Mouse (Mus musculus): ENCODE measurements around the gene Cachd1. TPM values are rescaled to one million over a fixed set of nuclear protein-coding genes. Genes with fewer than 3 reads are reported as not detected.
A peak's percentile ranks its signal among the peaks of the same experiment; 100 is the strongest.

The Cachd1 gene
- polyA plus RNA-seq, 1 experiment from 2014 or later: 50.8 TPM

DNA sequence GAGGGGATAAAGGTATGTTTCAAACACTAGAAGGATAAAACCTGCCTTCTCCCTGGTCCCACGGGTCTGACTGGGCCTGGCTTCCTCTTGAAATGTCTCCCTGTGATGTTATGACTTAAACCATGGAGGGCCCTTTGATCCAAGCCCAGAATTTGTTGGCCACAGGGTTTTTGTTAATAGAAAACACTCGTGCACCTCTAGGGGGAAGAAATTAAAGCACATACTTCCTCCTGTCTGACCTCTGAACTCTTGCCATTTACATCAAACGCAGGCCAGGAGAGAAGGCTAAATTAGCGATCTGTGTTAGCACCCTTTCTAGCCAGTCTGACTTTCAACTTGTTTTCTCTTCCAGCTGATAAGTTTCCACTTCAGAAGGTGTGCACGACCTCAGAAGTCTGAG, 19.0 kb downstream of the Cachd1 start:
- peaks cover 70% of the 10 kb centered on the region for H3K4me1 ChIP-seq
- no peak for ATAC-seq (ENCODE audit: low FRiP score, low read depth)
- no peak overlapping the region for H3K9ac ChIP-seq (replicated peaks)
- no peaks in the 10 kb centered on the region for H3K9me3 ChIP-seq
- H3K4me3 ChIP-seq: no peak overlapping the region
- WGBS: 8% methylated on average over 5 of the region's 5 CpGs
- no peaks in the 10 kb centered on the region for H3K27me3 ChIP-seq
- 0 out of 2 replicates have a peak overlapping the region, but pooled peaks have one; percentile 11 for H3K27ac ChIP-seq (replicated peaks)
- no peaks in the 10 kb centered on the region for H3K36me3 ChIP-seq
- no peak overlapping the region for H3K4me2 ChIP-seq (replicated peaks)

DNA sequence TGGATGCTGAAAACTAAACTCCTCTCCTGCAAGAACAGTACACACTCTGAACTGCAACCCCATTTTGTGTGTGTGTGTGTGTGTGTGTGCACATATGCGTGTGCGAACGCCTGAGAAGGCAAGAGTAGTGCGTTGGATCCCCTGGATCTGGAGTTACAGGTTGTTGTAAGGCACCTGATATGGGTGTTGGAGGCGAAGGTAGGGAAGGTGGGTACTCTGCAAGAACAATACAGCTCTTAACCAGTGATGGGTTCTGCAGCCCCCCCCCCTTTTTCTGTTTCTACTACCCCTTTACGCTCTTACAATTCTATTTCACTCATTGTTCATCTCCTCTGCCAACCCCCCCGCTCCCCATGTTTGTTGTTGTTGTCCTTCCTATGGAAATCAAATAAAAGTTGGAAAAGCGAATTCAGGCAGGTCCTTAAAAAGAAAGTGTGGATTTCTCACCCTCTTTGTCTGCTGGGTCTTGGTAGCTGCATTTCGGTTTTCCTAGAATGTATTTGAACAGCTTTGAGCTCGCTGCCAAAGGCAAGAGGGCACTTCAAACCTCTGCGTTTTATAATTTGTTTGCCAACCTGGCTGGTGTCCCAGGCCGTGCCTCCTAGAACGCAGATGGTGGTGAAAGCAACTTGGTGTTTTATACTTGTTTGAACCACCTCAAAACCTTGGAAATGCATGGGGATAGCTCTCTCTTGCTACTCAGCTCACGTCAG, 24.4 kb downstream of the Cachd1 start:
- ATAC-seq (ENCODE audit: low FRiP score, low read depth): no peak
- Histone ChIP-seq H3K27ac (replicated peaks) (0 out of 2 replicates have a peak overlapping the region, but pooled peaks have one; percentile 22), H3K9me3 (no peaks in the 10 kb centered on the region), H3K9ac (replicated peaks) (no peak overlapping the region), H3K4me3 (no peak overlapping the region), H3K4me2 (replicated peaks) (no peak overlapping the region), H3K4me1 (peaks cover 45% of the 10 kb centered on the region), H3K36me3 (no peaks in the 10 kb centered on the region), H3K27me3 (no peaks in the 10 kb centered on the region)
- whole genome bisulfite sequencing: 87% methylated on average over 14 of the region's 14 CpGs

DNA sequence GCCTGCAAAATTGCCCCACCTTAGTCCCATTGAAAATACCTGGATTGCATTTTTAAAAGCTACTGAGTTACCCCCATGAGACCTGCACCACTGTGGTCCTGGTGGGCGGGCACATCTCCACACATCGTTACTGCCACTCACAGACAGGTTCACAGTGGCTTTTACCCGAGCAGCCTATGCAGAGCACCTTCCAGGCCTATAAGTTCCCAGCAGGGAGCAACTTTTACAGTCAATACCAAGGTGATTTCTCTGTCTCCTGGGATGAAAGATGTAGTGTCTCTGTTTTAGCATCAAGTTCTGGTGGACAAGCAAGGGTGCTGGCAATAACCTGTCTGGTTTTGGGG, 24.9 kb downstream of the Cachd1 start:
- Histone ChIP-seq H3K36me3 (no peaks in the 10 kb centered on the region), H3K9me3 (no peaks in the 10 kb centered on the region), H3K4me1 (peaks cover 40% of the 10 kb centered on the region), H3K27me3 (no peaks in the 10 kb centered on the region), H3K9ac (replicated peaks) (no peak overlapping the region), H3K27ac (replicated peaks) (no peak overlapping the region), H3K4me2 (replicated peaks) (no peak overlapping the region), H3K4me3 (no peak overlapping the region)
- 72% methylated on average over 3 of the region's 3 CpGs for WGBS
- ATAC-seq (ENCODE audit: low FRiP score, low read depth): no peak

DNA sequence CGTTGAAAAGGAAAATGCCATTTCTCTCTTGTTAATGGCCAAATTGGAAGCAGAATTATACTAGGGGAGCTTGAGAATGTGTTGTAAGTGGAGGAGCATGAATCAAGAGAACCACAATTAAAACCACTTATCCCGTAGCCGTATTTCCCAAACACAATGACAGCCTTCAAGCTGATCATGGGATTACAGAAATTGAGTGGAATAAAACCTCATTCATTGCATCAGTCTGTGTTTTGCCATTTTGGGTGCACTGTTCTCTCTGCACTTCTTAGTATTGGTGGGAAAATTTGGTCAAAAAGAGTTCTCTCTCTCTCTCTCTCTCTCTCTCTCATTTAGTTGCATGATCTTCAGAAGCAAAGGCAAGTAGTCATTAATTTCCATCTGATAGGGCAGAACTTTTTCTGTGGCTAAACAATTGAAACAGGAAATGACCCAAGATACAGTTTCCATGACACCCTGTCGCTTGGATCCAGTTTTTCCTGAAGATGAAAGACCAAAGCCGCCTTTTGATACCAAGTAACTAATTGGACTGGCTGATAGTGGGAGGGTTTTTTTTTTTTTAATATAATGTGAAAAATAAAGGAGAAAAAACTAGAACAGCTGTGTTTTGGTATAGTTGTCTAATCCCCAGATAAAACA, 34.7 kb downstream of the Cachd1 start:
- Histone ChIP-seq H3K27ac (replicated peaks) (peak overlapping the region; percentile 52), H3K4me2 (replicated peaks) (peak overlapping the region; percentile 37)
- WGBS: 9% methylated on average over 5 of the region's 5 CpGs

DNA sequence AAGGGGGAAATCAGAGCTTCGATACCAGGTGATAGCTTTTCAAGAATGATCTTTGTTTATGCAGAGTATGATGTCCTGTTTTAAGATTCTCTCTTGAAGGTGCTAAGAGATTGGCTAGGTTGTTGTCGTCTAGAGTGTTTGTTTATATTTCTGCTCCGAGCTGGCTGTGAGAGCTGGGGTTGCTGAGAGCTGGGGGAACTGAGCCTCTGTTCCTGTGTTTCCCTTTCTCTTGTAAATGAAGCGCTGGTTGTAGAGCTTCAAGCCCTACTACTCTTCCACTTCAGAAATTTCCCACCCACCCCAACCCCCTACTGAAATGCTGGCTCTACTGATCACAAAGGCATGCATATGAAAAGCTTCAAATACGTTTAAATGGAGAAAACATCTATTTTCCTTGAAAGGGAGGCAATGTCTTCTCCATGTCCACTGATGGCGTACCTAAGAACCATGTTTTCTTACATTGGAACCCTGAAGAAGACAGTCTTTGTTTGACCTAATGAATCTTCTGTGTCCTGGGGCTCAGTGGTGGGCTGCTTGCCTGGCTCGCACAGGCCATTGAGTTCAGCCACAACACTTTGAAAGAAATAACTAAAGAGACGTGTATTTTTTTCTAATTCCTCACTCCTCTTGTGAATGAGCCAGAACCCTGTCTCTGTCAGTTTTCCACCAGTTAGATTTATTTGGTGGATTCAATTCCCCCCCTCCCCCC, 35.5 kb downstream of the Cachd1 start:
- WGBS: 19% methylated on average over 8 of the region's 8 CpGs
- ATAC-seq (ENCODE audit: low FRiP score, low read depth): peak; percentile 48
- H3K4me2 ChIP-seq (replicated peaks): peak overlapping the region; percentile 37
- no peaks in the 10 kb centered on the region for H3K27me3 ChIP-seq
- peaks cover 40% of the 10 kb centered on the region for H3K4me1 ChIP-seq
- no peak overlapping the region for H3K9ac ChIP-seq (replicated peaks)
- no peaks in the 10 kb centered on the region for H3K9me3 ChIP-seq
- H3K4me3 ChIP-seq: 0 out of 2 replicates have a peak overlapping the region, but pooled peaks have one; percentile 5
- no peaks in the 10 kb centered on the region for H3K36me3 ChIP-seq
- peak overlapping the region; percentile 49 for H3K27ac ChIP-seq (replicated peaks)

More for the DNA sequence above, 34.7 kb downstream of the Cachd1 start:
- H3K9me3 ChIP-seq: no peaks in the 10 kb centered on the region
- H3K4me3 ChIP-seq: no peak overlapping the region
- peaks cover 40% of the 10 kb centered on the region for H3K4me1 ChIP-seq
- no peaks in the 10 kb centered on the region for H3K27me3 ChIP-seq
- no peaks in the 10 kb centered on the region for H3K36me3 ChIP-seq
- no peak overlapping the region for H3K9ac ChIP-seq (replicated peaks)
- ATAC-seq (ENCODE audit: low FRiP score, low read depth): peak; percentile 42; the same call in 1 of the 2 replicates

DNA sequence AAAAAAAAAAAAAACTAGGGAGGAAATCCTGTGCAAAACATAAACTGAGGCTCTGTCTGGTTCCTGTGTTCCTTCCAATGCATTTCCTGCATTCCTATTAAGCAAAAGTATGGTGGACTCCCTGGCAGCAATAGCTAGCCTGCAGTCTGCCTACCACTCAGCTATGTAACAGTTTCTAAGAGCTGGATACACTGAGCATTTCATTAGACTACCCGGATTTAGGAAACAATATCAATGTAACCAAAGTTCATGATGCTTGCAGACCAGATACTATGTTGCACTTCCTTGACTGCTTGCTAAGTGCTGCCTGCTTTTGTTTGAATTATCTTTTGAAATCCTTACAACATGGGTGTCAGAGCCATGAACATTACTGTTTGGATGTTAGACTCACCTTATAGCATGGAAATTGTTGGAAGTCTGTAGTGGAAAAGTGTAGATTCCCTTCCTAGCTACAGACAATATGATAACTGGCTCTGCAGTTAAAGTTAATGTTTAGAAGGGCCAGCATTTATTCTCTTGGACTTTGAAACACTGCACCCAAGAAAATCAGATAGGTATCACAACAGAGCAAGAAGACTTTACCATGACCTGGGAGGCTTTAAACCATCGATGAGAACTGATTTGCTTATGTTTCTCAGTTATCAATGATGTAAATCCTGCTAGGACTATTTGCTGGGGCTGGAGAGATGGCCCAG, 37.4 kb downstream of the Cachd1 start:
- WGBS: 91% methylated on average over 2 of the region's 2 CpGs
- Histone ChIP-seq H3K9ac (replicated peaks) (no peak overlapping the region), H3K36me3 (no peaks in the 10 kb centered on the region), H3K4me1 (peaks cover 40% of the 10 kb centered on the region), H3K4me2 (replicated peaks) (no peak overlapping the region), H3K27me3 (no peaks in the 10 kb centered on the region), H3K9me3 (no peaks in the 10 kb centered on the region), H3K4me3 (no peak overlapping the region), H3K27ac (replicated peaks) (no peak overlapping the region)
- no peak for ATAC-seq (ENCODE audit: low FRiP score, low read depth)

DNA sequence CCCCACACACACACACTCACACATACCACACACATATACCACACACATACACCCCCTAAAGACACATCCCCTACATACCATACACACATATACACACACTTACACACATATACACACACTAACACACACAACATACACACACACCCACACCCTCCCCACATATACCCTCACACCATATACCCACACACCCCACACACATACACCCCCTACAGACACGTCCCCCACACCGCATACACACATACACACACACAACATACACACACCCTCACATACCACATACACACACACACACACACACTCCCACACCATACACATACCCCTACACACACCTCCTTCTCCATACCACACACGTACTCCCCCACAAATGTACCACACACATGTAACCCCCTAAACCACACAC, 42.8 kb downstream of the Cachd1 start:
- Histone ChIP-seq H3K4me3 (no peak overlapping the region), H3K9ac (replicated peaks) (no peak overlapping the region), H3K9me3 (0 out of 2 replicates have a peak, but pooled peaks cover 3% of the 10 kb centered on the region), H3K4me2 (replicated peaks) (no peak overlapping the region), H3K36me3 (0 out of 2 replicates have a peak, but pooled peaks cover 4% of the 10 kb centered on the region), H3K27me3 (no peaks in the 10 kb centered on the region), H3K4me1 (0 out of 2 replicates have a peak, but pooled peaks cover 7% of the 10 kb centered on the region), H3K27ac (replicated peaks) (no peak overlapping the region)
- ATAC-seq (ENCODE audit: low FRiP score, low read depth): 0 out of 2 replicates have a peak, but pooled peaks have one; percentile 44
- WGBS: 100% methylated on average over 3 of the region's 3 CpGs

DNA sequence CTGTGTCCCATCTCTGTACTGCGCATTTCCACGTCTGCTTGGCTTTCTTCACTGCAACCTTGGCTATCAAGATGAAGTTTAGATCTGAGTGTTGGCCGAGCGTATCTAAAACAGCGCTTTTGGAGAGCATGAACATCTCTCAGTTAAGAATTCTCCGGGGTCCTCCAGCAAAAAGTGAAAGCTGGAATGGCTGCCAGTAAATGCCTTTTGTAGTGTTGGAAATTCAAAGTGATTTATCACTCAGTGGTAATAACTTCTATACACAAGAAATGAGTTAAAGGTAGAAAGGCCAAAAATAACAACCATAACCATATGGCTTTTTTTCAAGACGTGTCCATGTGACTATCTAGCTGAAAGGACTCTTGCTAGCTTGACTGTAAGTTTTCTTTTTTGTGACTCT, 46.1 kb downstream of the Cachd1 start:
- Histone ChIP-seq H3K4me3 (no peak overlapping the region), H3K9me3 (0 out of 2 replicates have a peak, but pooled peaks cover 7% of the 10 kb centered on the region), H3K36me3 (0 out of 2 replicates have a peak, but pooled peaks cover 4% of the 10 kb centered on the region), H3K27me3 (no peaks in the 10 kb centered on the region), H3K4me2 (replicated peaks) (no peak overlapping the region), H3K27ac (replicated peaks) (no peak overlapping the region), H3K4me1 (peaks cover 10% of the 10 kb centered on the region), H3K9ac (replicated peaks) (no peak overlapping the region)
- ATAC-seq (ENCODE audit: low FRiP score, low read depth): no peak
- WGBS: 95% methylated on average over 7 of the region's 7 CpGs

DNA sequence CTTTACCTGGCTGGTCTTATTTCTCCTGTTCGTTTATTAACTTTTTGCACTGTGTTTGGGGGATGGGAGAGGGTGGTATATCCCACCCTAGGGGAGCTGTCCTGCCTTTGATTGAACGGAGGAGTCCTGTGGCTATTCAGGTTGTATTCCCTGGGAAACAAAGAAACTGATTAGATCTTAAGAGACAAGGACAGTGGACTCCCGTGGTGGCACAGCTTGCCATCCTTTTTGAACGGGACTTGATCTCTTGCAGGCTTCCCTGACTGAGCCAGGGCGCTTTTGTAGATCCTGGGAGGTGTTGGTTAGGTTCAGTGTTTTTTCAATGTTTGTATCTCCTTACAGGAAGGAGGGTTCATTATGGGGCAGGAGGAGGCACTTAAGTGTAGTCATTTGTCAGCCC, 50.9 kb downstream of the Cachd1 start:
- H3K4me2 ChIP-seq (replicated peaks): no peak overlapping the region
- no peaks in the 10 kb centered on the region for H3K27me3 ChIP-seq
- no peak overlapping the region for H3K4me3 ChIP-seq
- 8% methylated on average over 5 of the region's 5 CpGs for WGBS
- H3K36me3 ChIP-seq: 0 out of 2 replicates have a peak, but pooled peaks cover under 1% of the 10 kb centered on the region
- H3K4me1 ChIP-seq: peaks cover 28% of the 10 kb centered on the region
- no peak overlapping the region for H3K27ac ChIP-seq (replicated peaks)
- 0 out of 2 replicates have a peak, but pooled peaks cover 4% of the 10 kb centered on the region for H3K9me3 ChIP-seq
- ATAC-seq (ENCODE audit: low FRiP score, low read depth): no peak
- no peak overlapping the region for H3K9ac ChIP-seq (replicated peaks)

DNA sequence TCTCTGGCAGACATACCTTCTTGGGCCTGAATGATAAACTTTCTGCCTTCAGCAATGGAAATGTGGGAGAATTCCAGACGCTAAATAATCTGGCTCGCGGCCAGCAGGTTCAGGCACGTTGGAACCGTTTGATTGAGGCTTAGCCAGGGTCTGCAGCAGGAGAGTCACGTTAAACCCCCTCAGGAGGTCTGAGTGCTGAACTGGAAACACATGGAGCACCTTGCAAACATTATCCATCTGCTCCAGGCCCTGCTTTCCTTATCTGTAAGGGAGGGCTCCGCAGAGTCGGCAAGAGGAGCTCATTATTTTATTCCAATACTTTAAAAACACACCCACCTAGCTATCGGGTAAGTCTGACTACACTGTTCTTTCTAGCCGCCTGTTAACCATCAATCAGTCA, 52.3 kb downstream of the Cachd1 start:
- peak; percentile 62; the same call in 1 of the 2 replicates for ATAC-seq (ENCODE audit: low FRiP score, low read depth)
- H3K4me1 ChIP-seq: peaks cover 27% of the 10 kb centered on the region
- H3K27me3 ChIP-seq: no peaks in the 10 kb centered on the region
- H3K4me3 ChIP-seq: no peak overlapping the region
- 0 out of 2 replicates have a peak, but pooled peaks cover 4% of the 10 kb centered on the region for H3K9me3 ChIP-seq
- H3K4me2 ChIP-seq (replicated peaks): 0 out of 2 replicates have a peak overlapping the region, but pooled peaks have one; percentile 15
- H3K27ac ChIP-seq (replicated peaks): peak overlapping the region; percentile 40
- H3K9ac ChIP-seq (replicated peaks): no peak overlapping the region
- H3K36me3 ChIP-seq: no peaks in the 10 kb centered on the region
- WGBS: 10% methylated on average over 10 of the region's 10 CpGs

DNA sequence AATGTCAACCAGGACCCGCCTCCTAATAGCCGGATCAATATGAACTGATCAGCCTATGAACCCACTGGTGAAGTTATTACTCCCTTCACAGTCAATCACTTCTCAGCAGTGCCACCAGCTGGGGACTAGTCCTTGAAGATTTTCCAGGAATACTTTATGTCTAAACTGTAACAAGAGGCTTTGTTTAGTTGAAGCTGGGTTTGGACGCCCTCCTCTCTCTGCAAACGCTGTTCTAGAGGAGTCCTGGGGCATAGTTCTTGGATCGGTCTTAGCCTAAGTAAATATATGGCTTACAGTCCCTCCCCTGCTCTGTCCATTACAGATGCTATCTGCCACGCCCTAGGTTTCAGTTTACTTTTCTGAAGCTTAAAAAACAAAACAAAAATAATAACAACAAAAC, 60.7 kb downstream of the Cachd1 start:
- Histone ChIP-seq H3K27ac (replicated peaks) (no peak overlapping the region; the same call in 1 of the 2 replicates), H3K4me3 (no peak overlapping the region), H3K27me3 (no peaks in the 10 kb centered on the region), H3K36me3 (no peaks in the 10 kb centered on the region), H3K4me2 (replicated peaks) (no peak overlapping the region), H3K9me3 (no peaks in the 10 kb centered on the region), H3K4me1 (peaks cover 11% of the 10 kb centered on the region; the same call in 1 of the 2 replicates), H3K9ac (replicated peaks) (no peak overlapping the region)
- no peak for ATAC-seq (ENCODE audit: low FRiP score, low read depth)
- WGBS: 69% methylated on average over 6 of the region's 6 CpGs
